Mouse (Mus musculus) embryo, embryonic 10 days (tissue): ENCODE data around the gene Stx12.
"Not testable (repeated sequence)": the region's sequence is repeated elsewhere in the genome, so short reads cannot be mapped to it uniquely, and the experiment has no call there.

Experiments
- DNase-seq: peaks from one replicate; pipeline ENCODE4 v3.0.0-alpha.2; 2015; ENCODE audit warnings: low spot score

Gene Stx12

GRCm38 (mm10) chr4:132884064-132884843, at the start of gene Stx12:
Gene Stx12 (minus strand): TSS chr4:132884509.
- DNase-seq, result peak; percentile 94

- no peak for DNase-seq
Observed at GRCm38 (mm10) chr4:132932752-132933404, 48.6 kb upstream of the Stx12 start.

GRCm38 (mm10) chr4:132930784-132931183, 46.5 kb upstream of the Stx12 start:
- peak; percentile 81 for DNase-seq

- not testable (repeated sequence) for DNase-seq
Observed at GRCm38 (mm10) chr4:132926520-132926919, 42.2 kb upstream of the Stx12 start.

- peak; percentile 100 for DNase-seq
Observed at GRCm38 (mm10) chr4:132922558-132923008, 38.3 kb upstream of the Stx12 start, which contains the start of gene Fam76a. Gene Fam76a (minus strand): TSS chr4:132922558.

- peak; percentile 53 for DNase-seq
Observed at GRCm38 (mm10) chr4:132922061-132922530, 37.8 kb upstream of the Stx12 start.

GRCm38 (mm10) chr4:132921488-132921887, 37.2 kb upstream of the Stx12 start:
- no peak for DNase-seq

- no peak for DNase-seq
Observed at GRCm38 (mm10) chr4:132920171-132920570, 35.9 kb upstream of the Stx12 start.

- not testable (repeated sequence) for DNase-seq
Observed at GRCm38 (mm10) chr4:132918493-132918892, 34.2 kb upstream of the Stx12 start.

GRCm38 (mm10) chr4:132912156-132912555, 27.8 kb upstream of the Stx12 start:
- no peak for DNase-seq

- no peak for DNase-seq
Observed at GRCm38 (mm10) chr4:132905843-132906360, 21.6 kb upstream of the Stx12 start.

GRCm38 (mm10) chr4:132904765-132905309, 20.5 kb upstream of the Stx12 start:
- DNase-seq, result peak; percentile 16

- no peak for DNase-seq
Observed at GRCm38 (mm10) chr4:132904071-132904470, 19.8 kb upstream of the Stx12 start.

GRCm38 (mm10) chr4:132898197-132898596, 13.9 kb upstream of the Stx12 start:
- no peak for DNase-seq

- DNase-seq, result peak; percentile 9
Observed at GRCm38 (mm10) chr4:132894402-132894801, 10.1 kb upstream of the Stx12 start.

- DNase-seq, result peak; percentile 10
Observed at GRCm38 (mm10) chr4:132884844-132885374, 600 bp upstream of the Stx12 start.

- DNase-seq, result no peak
Observed at GRCm38 (mm10) chr4:132883561-132884063, 697 bp downstream of the Stx12 start.

GRCm38 (mm10) chr4:132874363-132875097, 9.8 kb downstream of the Stx12 start:
- DNase-seq, result no peak

- DNase-seq, result no peak
Observed at GRCm38 (mm10) chr4:132873481-132874362, 10.6 kb downstream of the Stx12 start.

GRCm38 (mm10) chr4:132871116-132871515, 13.2 kb downstream of the Stx12 start:
- DNase-seq, result no peak
